Mouse (Mus musculus) liver, embryonic 14.5 days (tissue): ENCODE measurements at regions not wholly inside any gene's neighbourhood (a gene's known extent, or its start where the extent isn't known, plus 50 kb on each side); places are given as distances from the start of the nearest gene placed in this dataset.

ENCODE experiments used
- ATAC-seq: fragments of 200-750 bp; cut with Nextera tagmentation; 2 replicates; pipeline ENCODE4 v1.8.0; 2017; ENCODE audit warnings: moderate number of reproducible peaks, mild to moderate bottlenecking, moderate library complexity; ENCODE audit not compliant: insufficient read depth
- DNase-seq, 3 experiments: peaks; one replicate each; pipeline ENCODE4 v3.0.0-alpha.2; 2012 to 2013; ENCODE audit warnings: low read depth in 3 of 3, low spot score in 3 of 3
- H3K27ac ChIP-seq: fragments of 300-500 bp; sonication (generic); 2 replicates; pipeline ENCODE4 v1.5.1; 2014; ENCODE audit warnings: moderate library complexity, mild to moderate bottlenecking, control low read depth, inconsistent platforms
- H3K27me3 ChIP-seq: fragments of 300-500 bp; sonication (generic); 2 replicates; pipeline ENCODE4 v1.6.1; 2014; ENCODE audit warnings: mild to moderate bottlenecking, low read length, moderate library complexity; ENCODE audit not compliant: control insufficient read depth, insufficient read depth
- H3K36me3 ChIP-seq: fragments of 300-500 bp; sonication (generic); replicated peaks from 2 replicates; pipeline ENCODE4 v1.6.1; 2014; ENCODE audit warnings: low read depth; ENCODE audit not compliant: control insufficient read depth, insufficient read depth
- H3K4me1 ChIP-seq, 2 experiments: fragments of 200-500 bp in 1 of 2; fragments of 300-500 bp in 1 of 2; sonication (generic) in 1 of 2; replicated peaks; 2 replicates each; pipeline ENCODE4 v1.6.1; 2012 to 2014; ENCODE audit warnings: antibody characterized with exemption in 1 of 2, inconsistent platforms in 1 of 2, low read length in 1 of 2; ENCODE audit not compliant: control insufficient read depth in 2 of 2, insufficient read depth in 2 of 2
- H3K4me2 ChIP-seq: fragments of 300-500 bp; sonication (generic); 2 replicates; pipeline ENCODE4 v1.6.1; 2014; ENCODE audit warnings: low read depth, mild to moderate bottlenecking, control low read depth, moderate library complexity
- H3K4me3 ChIP-seq, 2 experiments: fragments of 200-500 bp in 1 of 2; fragments of 300-500 bp in 1 of 2; sonication (generic) in 1 of 2; 2 replicates each; pipeline ENCODE4 v1.5.1; 2012 to 2014; ENCODE audit warnings: low read depth in 2 of 2, low read length in 2 of 2, mild to moderate bottlenecking in 2 of 2, control low read depth in 1 of 2, inconsistent platforms in 1 of 2, moderate library complexity in 1 of 2; ENCODE audit not compliant: insufficient read depth in 1 of 2
- H3K9ac ChIP-seq: fragments of 300-500 bp; sonication (generic); replicated peaks from 2 replicates; pipeline ENCODE4 v1.6.1; 2014; ENCODE audit warnings: mild to moderate bottlenecking, control low read depth, moderate library complexity
- H3K9me3 ChIP-seq: fragments of 300-500 bp; sonication (generic); 2 replicates; pipeline ENCODE4 v1.6.1; 2016; ENCODE audit warnings: low read length, mixed read lengths; ENCODE audit not compliant: control insufficient read depth
- CTCF ChIP-seq: IDR thresholded peaks from 2 replicates; pipeline ENCODE4 v1.5.1; 2016; ENCODE audit warnings: antibody characterized with exemption, low read depth, control low read depth
- EP300 ChIP-seq: IDR thresholded peaks from 2 replicates; pipeline ENCODE4 v1.6.1; 2016; ENCODE audit warnings: antibody characterized with exemption, low read depth
- WGBS: fragments of 180-500 bp; shearing (Covaris S2); extraction: QIAGEN DNeasy Blood & Tissue Kit; methylation state at CpG from one replicate; pipeline ENCODE4 v1.1.7; 2014; ENCODE audit not compliant: insufficient replicate concordance; 5-methylcytosine and 5-hydroxymethylcytosine counted together

DNA sequence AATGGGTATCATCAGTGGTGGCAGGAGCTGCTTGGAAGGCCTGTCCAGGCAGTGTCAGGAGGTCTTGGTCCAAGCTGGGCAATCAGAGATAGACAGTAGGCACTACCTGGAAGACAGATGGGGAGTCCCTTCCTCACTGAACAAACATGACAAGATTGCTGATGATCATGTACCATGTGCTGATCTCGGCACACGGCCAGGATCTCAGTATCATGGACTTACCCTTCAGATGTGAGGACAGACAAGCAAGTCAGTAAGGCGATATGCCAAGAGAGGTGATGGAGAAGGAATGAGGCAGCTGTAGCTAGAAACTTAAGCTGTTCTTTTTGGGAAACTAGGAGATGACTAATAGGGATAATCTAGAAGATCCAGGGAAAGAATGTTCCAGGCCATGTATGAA, 238.2 kb downstream of the Rybp start:
- no peak overlapping the region for H3K4me2 ChIP-seq
- H3K27ac ChIP-seq = no peak overlapping the region
- WGBS = 64% methylated on average over 3 of the region's 3 CpGs
- ATAC-seq (no peak), DNase-seq (no peak)
- no peak overlapping the region for H3K9ac ChIP-seq
- no peaks in the 10 kb centered on the region for H3K36me3 ChIP-seq
- H3K4me3 ChIP-seq = no peak overlapping the region
- H3K4me1 ChIP-seq = peaks cover 0 to 13% of the 10 kb centered on the region in 2 experiments; a peak in 2 of 4 replicates
- H3K27me3 ChIP-seq = no peaks in the 10 kb centered on the region
- TF ChIP-seq EP300 = no peak
- no peak for TF ChIP-seq CTCF
- H3K9me3 ChIP-seq = no peaks in the 10 kb centered on the region

- H3K4me3 ChIP-seq = no peak overlapping the region
- TF ChIP-seq CTCF = no peak
- no peak for TF ChIP-seq EP300
- no peak overlapping the region for H3K9ac ChIP-seq
- no peaks in the 10 kb centered on the region for H3K36me3 ChIP-seq
- 15% methylated on average over 12 of the region's 12 CpGs for WGBS
- DNase-seq = no peak
- no peaks in the 10 kb centered on the region for H3K9me3 ChIP-seq
- H3K27ac ChIP-seq = no peak overlapping the region
- H3K4me2 ChIP-seq = no peak overlapping the region
- no peaks in the 10 kb centered on the region for H3K27me3 ChIP-seq
- no peak for ATAC-seq
- peaks cover 0 to 13% of the 10 kb centered on the region in 2 experiments; a peak in 2 of 4 replicates for H3K4me1 ChIP-seq
Observed at GRCm38 (mm10) chr6:100046186-100046990, 240.9 kb downstream of the Rybp start.

- no peak for ATAC-seq
- Histone ChIP-seq H3K4me1 (peaks cover 0 to 13% of the 10 kb centered on the region in 2 experiments; a peak in 2 of 4 replicates), H3K4me2 (no peak overlapping the region), H3K4me3 (no peak overlapping the region), H3K27me3 (no peaks in the 10 kb centered on the region), H3K27ac (no peak overlapping the region), H3K9ac (no peak overlapping the region), H3K36me3 (no peaks in the 10 kb centered on the region), H3K9me3 (no peaks in the 10 kb centered on the region)
- 53% methylated on average over 6 of the region's 6 CpGs for WGBS
- no peak for TF ChIP-seq CTCF
- TF ChIP-seq EP300 = no peak
- DNase-seq = no peak
Observed at GRCm38 (mm10) chr6:100045109-100045508, 242.2 kb downstream of the Rybp start.

DNA sequence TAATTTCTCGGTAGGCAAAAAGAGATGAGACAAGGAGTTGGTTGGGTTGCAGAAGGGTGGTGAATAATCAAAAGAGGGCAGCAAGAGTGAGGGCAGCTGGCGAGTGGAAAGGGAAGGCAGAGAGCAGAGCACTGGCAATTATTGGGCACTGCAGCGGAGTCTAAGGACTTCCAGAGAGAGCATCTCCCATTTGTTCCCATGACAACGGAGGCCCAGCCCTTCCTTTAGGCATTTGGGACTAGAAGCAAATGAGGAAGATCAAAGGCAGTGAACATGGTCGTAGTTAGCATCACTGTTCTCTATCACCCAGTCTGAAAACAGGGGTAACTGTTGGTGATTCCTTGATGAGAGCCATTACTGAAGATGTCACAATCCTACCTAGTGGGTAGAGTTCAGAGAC, 246.1 kb downstream of the Rybp start:
- Histone ChIP-seq H3K9ac (no peak overlapping the region), H3K4me2 (no peak overlapping the region), H3K27me3 (no peaks in the 10 kb centered on the region), H3K4me3 (no peak overlapping the region), H3K27ac (no peak overlapping the region), H3K9me3 (no peaks in the 10 kb centered on the region), H3K4me1 (peaks cover 0 to 2% of the 10 kb centered on the region in 2 experiments; a peak in 1 of 4 replicates), H3K36me3 (no peaks in the 10 kb centered on the region)
- ATAC-seq (no peak), DNase-seq (no peak)
- 46% methylated on average over 5 of the region's 5 CpGs for WGBS
- TF ChIP-seq CTCF (no peak), EP300 (no peak)

DNA sequence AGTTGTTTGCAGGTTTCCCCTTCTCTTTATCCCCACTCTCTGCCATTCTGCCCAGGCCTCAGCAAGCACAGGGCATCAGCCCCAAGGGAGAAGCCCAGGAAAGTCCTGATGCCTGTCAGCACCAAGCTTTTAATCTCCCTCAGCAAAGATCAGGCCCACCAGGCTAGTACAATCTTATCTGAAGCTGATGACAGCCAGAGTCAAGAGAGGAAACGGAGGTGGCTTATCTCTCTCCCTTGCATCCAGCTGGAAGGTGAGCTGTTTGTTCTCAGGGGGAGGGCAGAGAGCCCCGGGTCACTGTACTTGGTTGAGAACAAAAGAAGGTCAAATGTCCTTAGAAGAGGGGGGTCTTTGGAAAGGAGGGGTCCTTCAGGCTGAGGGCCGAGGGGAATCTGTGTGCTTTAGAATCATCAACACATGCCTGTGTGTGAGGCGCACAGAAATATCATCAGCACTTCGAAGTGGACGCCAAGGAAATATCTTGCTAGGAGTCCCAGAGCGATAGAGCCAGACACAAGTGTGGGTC, 246.8 kb downstream of the Rybp start:
- DNase-seq (no peak), ATAC-seq (no peak)
- no peak for TF ChIP-seq CTCF
- TF ChIP-seq EP300 = no peak
- 16% methylated on average over 7 of the region's 7 CpGs for WGBS
- no peaks in the 10 kb centered on the region for H3K9me3 ChIP-seq
- H3K27me3 ChIP-seq = no peaks in the 10 kb centered on the region
- H3K27ac ChIP-seq = no peak overlapping the region
- no peak overlapping the region for H3K9ac ChIP-seq
- H3K4me3 ChIP-seq = no peak overlapping the region
- H3K4me1 ChIP-seq = peaks cover 0 to 2% of the 10 kb centered on the region in 2 experiments; a peak in 1 of 4 replicates
- no peaks in the 10 kb centered on the region for H3K36me3 ChIP-seq
- H3K4me2 ChIP-seq = no peak overlapping the region
